Mouse (Mus musculus): ENCODE data around the gene Umad1. TPM values are rescaled to one million over a fixed set of nuclear protein-coding genes. Genes with fewer than 3 reads are reported as not detected.

The Umad1 gene
- total and polyA plus RNA-seq, 3 experiments = 7.6 to 17.5 (median 10.0) TPM

DNA sequence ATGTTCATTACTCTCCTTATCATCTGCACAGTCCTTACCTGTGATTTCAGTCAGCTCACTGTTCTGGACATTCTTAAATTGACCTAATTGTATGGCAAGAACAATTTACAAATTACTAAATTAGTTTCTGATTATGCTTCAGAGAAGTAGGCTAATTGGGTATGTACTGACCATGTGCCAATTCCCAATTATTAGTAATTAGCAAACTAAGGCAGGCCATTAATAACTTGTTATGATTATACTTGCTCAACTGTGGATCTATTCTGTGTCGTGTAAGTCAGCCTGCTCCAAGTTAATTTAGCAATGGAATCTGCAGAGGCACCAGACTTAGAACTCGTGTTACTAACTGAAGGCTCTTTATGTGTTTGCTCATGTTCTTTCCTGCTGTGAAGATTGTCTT lies 114.0 kb downstream of the Umad1 start:
- Histone ChIP-seq H3K79me2 (replicated peaks; ENCODE audit: control insufficient read depth, extremely low read depth, insufficient read depth, poor library complexity, severe bottlenecking) (no peaks in the 10 kb centered on the region), H3K9ac (ENCODE audit: insufficient read depth, low read depth) (no peak overlapping the region), H3K4me2 (ENCODE audit: insufficient read depth, low read depth, poor library complexity, severe bottlenecking) (no peak overlapping the region), H3K27me3 (replicated peaks) (no peaks in the 10 kb centered on the region), H3K4me1 (ENCODE audit: control insufficient read depth in 1 of 2, insufficient read depth in 2 of 2) (no peaks in the 10 kb centered on the region), H3K27ac (ENCODE audit: insufficient read depth, low read depth) (no peak overlapping the region), H3K36me3 (replicated peaks in 1 of 2; ENCODE audit: control insufficient read depth in 1 of 2, insufficient read depth in 1 of 2, low read length in 1 of 2) (peaks cover 3 to 6% of the 10 kb centered on the region in 2 experiments), H3K9me3 (replicated peaks; ENCODE audit: low read length) (no peaks in the 10 kb centered on the region), H3K4me3 (replicated peaks in 1 of 3; ENCODE audit: low read depth in 2 of 3, low read length in 2 of 3, poor library complexity in 1 of 3) (no peak overlapping the region)
- dilution Hi-C loops (cut with MboI; ENCODE audit: extremely low pct_ligation_motif_present, extremely low pct_unique_long_range_greater_than_20kb, low sequenced_read_pairs) = no loop called here
- TF ChIP-seq CHD2 (IDR thresholded peaks at IDR 0.05; ENCODE audit: low read length) = no peak
- no peak for TF ChIP-seq ZC3H11A (IDR thresholded peaks at IDR 0.05; ENCODE audit: low read depth, low read length)
- no peak for TF ChIP-seq PAX5 (IDR thresholded peaks at IDR 0.05; ENCODE audit: low read length)
- no peak for TF ChIP-seq E2F4 (IDR thresholded peaks at IDR 0.05; ENCODE audit: insufficient replicate concordance, low read depth, low read length)
- no peak for TF ChIP-seq JUN (IDR thresholded peaks at IDR 0.05; ENCODE audit: insufficient read depth, low read depth, low read length)
- TF ChIP-seq TBP (conservative IDR thresholded peaks at IDR 0.05; ENCODE audit: low read depth, low read length) = no peak
- no peak for DNase-seq (ENCODE audit: extremely low read depth)
- in situ Hi-C loops (cut with MboI; ENCODE audit: low pct_ligation_motif_present, low pct_unique_long_range_greater_than_20kb, low sequenced_read_pairs) = no loop called here

DNA sequence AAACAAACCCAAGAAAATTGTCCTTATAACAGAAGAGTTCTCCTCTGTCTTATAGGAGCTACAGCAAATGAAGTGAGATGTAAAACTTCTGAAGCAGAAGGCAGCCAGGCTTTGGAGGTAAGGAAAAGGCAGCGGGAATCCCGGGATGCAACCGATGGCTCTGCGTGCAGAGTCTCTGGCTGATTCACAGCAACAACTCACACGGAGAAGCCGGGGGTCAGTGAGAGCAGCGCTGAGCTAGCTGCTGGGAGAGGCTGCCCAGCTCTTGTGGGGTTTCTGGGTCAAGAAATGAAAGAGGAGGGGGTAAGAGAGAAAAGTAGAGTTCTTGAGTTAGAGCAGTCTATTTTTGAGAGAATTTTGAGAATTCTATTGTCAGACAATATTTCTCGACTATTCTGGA lies 114.8 kb downstream of the Umad1 start:
- Histone ChIP-seq H3K27ac (ENCODE audit: insufficient read depth, low read depth) (no peak overlapping the region), H3K9ac (ENCODE audit: insufficient read depth, low read depth) (no peak overlapping the region), H3K4me1 (ENCODE audit: control insufficient read depth in 1 of 2, insufficient read depth in 2 of 2) (no peaks in the 10 kb centered on the region), H3K4me2 (ENCODE audit: insufficient read depth, low read depth, poor library complexity, severe bottlenecking) (no peak overlapping the region), H3K36me3 (replicated peaks in 1 of 2; ENCODE audit: control insufficient read depth in 1 of 2, insufficient read depth in 1 of 2, low read length in 1 of 2) (peaks cover 3 to 8% of the 10 kb centered on the region in 2 experiments), H3K9me3 (replicated peaks; ENCODE audit: low read length) (no peaks in the 10 kb centered on the region), H3K27me3 (replicated peaks) (no peaks in the 10 kb centered on the region), H3K79me2 (replicated peaks; ENCODE audit: control insufficient read depth, extremely low read depth, insufficient read depth, poor library complexity, severe bottlenecking) (no peaks in the 10 kb centered on the region), H3K4me3 (replicated peaks in 1 of 3; ENCODE audit: low read depth in 2 of 3, low read length in 2 of 3, poor library complexity in 1 of 3) (no peak overlapping the region)
- dilution Hi-C loops (cut with MboI; ENCODE audit: extremely low pct_ligation_motif_present, extremely low pct_unique_long_range_greater_than_20kb, low sequenced_read_pairs) (no loop called here), in situ Hi-C loops (cut with MboI; ENCODE audit: low pct_ligation_motif_present, low pct_unique_long_range_greater_than_20kb, low sequenced_read_pairs) (no loop called here)
- TF ChIP-seq MAZ (IDR thresholded peaks at IDR 0.05; ENCODE audit: low read depth, low read length) = no peak
- no peak for DNase-seq (ENCODE audit: extremely low read depth)

DNA sequence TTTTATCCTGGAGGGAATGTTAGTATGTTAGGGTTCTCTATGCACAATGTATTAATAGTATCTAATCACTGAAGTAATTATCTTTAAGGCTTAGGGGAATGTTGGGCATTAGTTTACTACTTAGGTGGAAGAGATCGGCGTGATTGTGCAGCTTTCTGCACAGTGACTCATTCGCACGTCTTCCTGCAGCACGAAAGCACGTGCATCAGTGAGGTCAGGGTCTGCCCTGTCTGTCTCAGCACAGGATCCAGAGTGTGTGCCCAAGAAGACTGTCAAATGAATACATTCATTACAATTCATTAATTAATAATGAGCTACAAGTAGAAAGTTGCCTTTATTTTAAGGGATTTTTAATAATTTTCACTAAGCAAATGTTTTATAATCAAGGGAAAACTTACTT lies 115.2 kb downstream of the Umad1 start:
- Histone ChIP-seq H3K4me3 (replicated peaks in 1 of 3; ENCODE audit: low read depth in 2 of 3, low read length in 2 of 3, poor library complexity in 1 of 3) (no peak overlapping the region), H3K27ac (ENCODE audit: insufficient read depth, low read depth) (no peak overlapping the region), H3K27me3 (replicated peaks) (no peaks in the 10 kb centered on the region), H3K9ac (ENCODE audit: insufficient read depth, low read depth) (no peak overlapping the region), H3K79me2 (replicated peaks; ENCODE audit: control insufficient read depth, extremely low read depth, insufficient read depth, poor library complexity, severe bottlenecking) (no peaks in the 10 kb centered on the region), H3K36me3 (replicated peaks in 1 of 2; ENCODE audit: control insufficient read depth in 1 of 2, insufficient read depth in 1 of 2, low read length in 1 of 2) (peaks cover 3 to 10% of the 10 kb centered on the region in 2 experiments), H3K4me1 (ENCODE audit: control insufficient read depth in 1 of 2, insufficient read depth in 2 of 2) (no peaks in the 10 kb centered on the region), H3K4me2 (ENCODE audit: insufficient read depth, low read depth, poor library complexity, severe bottlenecking) (no peak overlapping the region), H3K9me3 (replicated peaks; ENCODE audit: low read length) (no peaks in the 10 kb centered on the region)
- in situ Hi-C loops (cut with MboI; ENCODE audit: low pct_ligation_motif_present, low pct_unique_long_range_greater_than_20kb, low sequenced_read_pairs) = no loop called here
- dilution Hi-C loops (cut with MboI; ENCODE audit: extremely low pct_ligation_motif_present, extremely low pct_unique_long_range_greater_than_20kb, low sequenced_read_pairs) = no loop called here
- DNase-seq (ENCODE audit: extremely low read depth) = no peak
- TF ChIP-seq PAX5 (IDR thresholded peaks at IDR 0.05; ENCODE audit: low read length) = no peak
- no peak for TF ChIP-seq CTCF (conservative IDR thresholded peaks at IDR 0.05 in 1 of 2, IDR thresholded peaks at IDR 0.05 in 1 of 2; ENCODE audit: low read depth in 2 of 2, low read length in 2 of 2)
- no peak for TF ChIP-seq TBP (conservative IDR thresholded peaks at IDR 0.05; ENCODE audit: low read depth, low read length)
- TF ChIP-seq RCOR1 (conservative IDR thresholded peaks at IDR 0.05; ENCODE audit: low read depth, low read length) = no peak
- TF ChIP-seq MAZ (IDR thresholded peaks at IDR 0.05; ENCODE audit: low read depth, low read length) = no peak
- TF ChIP-seq MXI1 (IDR thresholded peaks at IDR 0.05; ENCODE audit: low read depth, low read length) = no peak
- TF ChIP-seq CHD2 (IDR thresholded peaks at IDR 0.05; ENCODE audit: low read length) = no peak
- TF ChIP-seq SIN3A (IDR thresholded peaks at IDR 0.05; ENCODE audit: low read length) = no peak
- no peak for TF ChIP-seq ZKSCAN1 (IDR thresholded peaks at IDR 0.05; ENCODE audit: borderline replicate concordance, low read depth, low read length)
- TF ChIP-seq NRF1 (IDR thresholded peaks at IDR 0.05; ENCODE audit: low read depth, low read length) = no peak
- TF ChIP-seq MEF2A (IDR thresholded peaks at IDR 0.05; ENCODE audit: borderline replicate concordance, low read depth, low read length) = no peak
- TF ChIP-seq POLR2A (IDR thresholded peaks at IDR 0.05; ENCODE audit: low read depth, low read length) = no peak

Data from CH12.LX (cell line).